Mouse (Mus musculus): Measurements from ENCODE around the gene Wdr26. TPM values are rescaled to one million over a fixed set of nuclear protein-coding genes. Genes with fewer than 3 reads are reported as not detected.
A peak's percentile ranks its signal among the peaks of the same experiment; 100 is the strongest.

The Wdr26 gene
- 46.5 and 47.0 TPM in 2 replicates for polyA plus RNA-seq (2016; fragmentation: Nextera tagmentation; extraction: Ambion mirVana)

DNA sequence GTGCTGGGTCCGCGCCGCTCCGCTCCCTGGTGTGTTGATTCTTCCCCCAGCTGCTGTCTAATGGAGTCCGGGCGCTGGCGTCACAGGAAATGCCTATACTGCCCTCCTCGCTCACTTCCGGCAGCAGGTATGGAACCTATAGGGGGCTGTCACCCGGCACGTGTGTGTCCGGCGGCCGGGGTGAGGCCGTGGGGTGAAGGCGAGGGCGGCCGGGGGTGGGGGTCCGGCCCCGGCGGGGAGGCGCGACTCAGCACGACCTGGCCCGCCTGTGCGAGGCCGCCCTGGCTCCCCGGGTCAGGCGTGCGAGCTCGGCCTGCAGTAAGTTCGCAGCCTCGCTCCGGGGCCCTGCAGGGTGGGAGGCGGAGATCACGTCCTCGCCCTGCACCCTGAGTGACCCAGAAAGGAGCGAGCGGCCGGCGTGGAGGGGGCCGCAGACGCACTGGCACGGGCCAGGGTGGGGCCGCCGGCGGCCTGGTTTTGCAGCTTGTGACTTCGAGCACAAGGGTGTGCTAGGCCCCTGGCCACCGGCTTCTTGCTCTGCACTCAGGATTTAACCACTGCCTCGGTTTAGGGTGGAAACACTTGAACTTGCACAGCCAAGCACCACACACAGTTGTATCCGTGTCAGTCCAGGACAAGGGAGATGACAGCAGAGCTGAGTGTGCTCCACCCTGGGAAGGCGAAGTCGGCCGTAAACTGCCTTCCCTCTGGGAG lies at the start of gene Wdr26:
Wdr26 (minus strand) TSS at position 82 of the 714 bp plus-strand sequence.
- H3K36me3 ChIP-seq, result no peaks in the 10 kb centered on the region

DNA sequence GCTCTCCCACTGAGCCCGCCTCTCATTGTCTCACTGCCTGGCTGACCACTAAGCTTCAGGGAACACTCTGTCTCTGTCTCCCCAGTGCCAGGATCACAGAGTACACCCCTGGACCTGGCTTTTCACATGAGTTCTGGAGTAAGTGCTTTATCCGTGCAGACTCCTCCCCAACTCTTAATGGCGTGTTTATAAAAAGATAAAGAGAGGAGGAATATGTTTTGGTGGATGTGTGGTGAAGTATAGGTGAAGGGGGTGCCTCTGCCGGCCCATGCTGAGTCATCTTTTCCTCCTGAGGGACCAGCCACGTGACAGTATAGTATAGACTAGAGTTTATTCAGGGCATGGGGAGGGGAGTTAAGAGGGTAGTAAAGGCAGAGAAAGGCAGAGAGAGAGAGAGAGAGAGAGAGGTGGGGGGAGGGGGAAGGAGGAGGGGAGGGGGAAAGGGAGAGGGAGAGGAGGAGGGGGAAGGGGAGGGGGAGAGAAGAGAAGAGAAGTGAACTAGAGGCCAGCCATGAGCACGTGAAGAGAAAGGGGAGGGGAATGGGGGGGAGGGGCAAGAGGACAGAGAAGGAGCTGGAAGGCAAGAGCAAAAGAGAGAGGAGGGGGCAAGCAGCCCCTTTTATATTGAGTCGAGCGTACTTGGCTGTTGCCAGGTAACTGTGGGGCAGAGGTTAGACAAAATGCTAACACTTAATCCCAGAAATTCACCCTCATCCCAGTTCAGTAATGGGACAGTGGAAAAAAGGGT lies 49.3 kb upstream of the Wdr26 start:
- no peak overlapping the region for H3K27ac ChIP-seq
- no peak overlapping the region for H3K4me2 ChIP-seq (replicated peaks)
- ATAC-seq (ENCODE audit: low FRiP score), result no peak
- no peaks in the 10 kb centered on the region for H3K36me3 ChIP-seq
- H3K27me3 ChIP-seq, result peaks cover 5% of the 10 kb centered on the region
- peaks cover 18% of the 10 kb centered on the region for H3K4me1 ChIP-seq
- H3K9ac ChIP-seq, result no peak overlapping the region
- no peaks in the 10 kb centered on the region for H3K9me3 ChIP-seq (replicated peaks)
- 47% methylated on average over 8 of the region's 8 CpGs for WGBS
- H3K4me3 ChIP-seq, result no peak overlapping the region

More for the DNA sequence above, at the start of gene Wdr26:
- Histone ChIP-seq H3K27ac (peak within 1 kb of the TSS; percentile 95), H3K4me1 (peaks cover 26% of the 10 kb centered on the region), H3K9me3 (replicated peaks) (no peaks in the 10 kb centered on the region), H3K4me2 (replicated peaks) (peak within 1 kb of the TSS; percentile 92), H3K27me3 (no peaks in the 10 kb centered on the region), H3K9ac (peak within 1 kb of the TSS; percentile 100), H3K4me3 (peak within 1 kb of the TSS; percentile 100)
- WGBS, result 2% methylated on average over 48 of the region's 54 CpGs
- peak; percentile 95 for ATAC-seq (ENCODE audit: low FRiP score)

DNA sequence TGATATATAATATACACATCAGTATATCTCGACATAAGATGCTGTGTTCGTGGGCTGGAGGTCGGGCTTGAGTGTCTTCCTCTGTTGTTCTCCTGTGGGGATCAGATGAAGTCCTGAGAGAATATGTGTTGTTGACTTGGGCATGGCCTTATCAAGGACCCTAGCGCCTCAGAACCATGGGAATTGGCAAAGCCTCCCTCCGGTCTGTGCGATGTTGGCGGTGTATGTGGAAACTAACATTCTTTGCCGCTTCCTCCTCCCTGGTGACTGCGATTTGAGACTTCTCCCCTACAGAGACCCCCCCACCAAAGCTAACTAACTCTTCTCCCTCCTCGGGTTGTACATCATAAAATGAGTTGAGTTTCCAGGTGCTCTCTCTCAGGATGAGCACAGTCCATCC lies 48.6 kb upstream of the Wdr26 start:
- Histone ChIP-seq H3K4me3 (no peak overlapping the region), H3K9ac (no peak overlapping the region), H3K4me2 (replicated peaks) (no peak overlapping the region), H3K27ac (no peak overlapping the region), H3K36me3 (no peaks in the 10 kb centered on the region), H3K4me1 (peaks cover 24% of the 10 kb centered on the region), H3K27me3 (peaks cover 8% of the 10 kb centered on the region), H3K9me3 (replicated peaks) (no peaks in the 10 kb centered on the region)
- WGBS, result 92% methylated on average over 10 of the region's 10 CpGs
- no peak for ATAC-seq (ENCODE audit: low FRiP score)

DNA sequence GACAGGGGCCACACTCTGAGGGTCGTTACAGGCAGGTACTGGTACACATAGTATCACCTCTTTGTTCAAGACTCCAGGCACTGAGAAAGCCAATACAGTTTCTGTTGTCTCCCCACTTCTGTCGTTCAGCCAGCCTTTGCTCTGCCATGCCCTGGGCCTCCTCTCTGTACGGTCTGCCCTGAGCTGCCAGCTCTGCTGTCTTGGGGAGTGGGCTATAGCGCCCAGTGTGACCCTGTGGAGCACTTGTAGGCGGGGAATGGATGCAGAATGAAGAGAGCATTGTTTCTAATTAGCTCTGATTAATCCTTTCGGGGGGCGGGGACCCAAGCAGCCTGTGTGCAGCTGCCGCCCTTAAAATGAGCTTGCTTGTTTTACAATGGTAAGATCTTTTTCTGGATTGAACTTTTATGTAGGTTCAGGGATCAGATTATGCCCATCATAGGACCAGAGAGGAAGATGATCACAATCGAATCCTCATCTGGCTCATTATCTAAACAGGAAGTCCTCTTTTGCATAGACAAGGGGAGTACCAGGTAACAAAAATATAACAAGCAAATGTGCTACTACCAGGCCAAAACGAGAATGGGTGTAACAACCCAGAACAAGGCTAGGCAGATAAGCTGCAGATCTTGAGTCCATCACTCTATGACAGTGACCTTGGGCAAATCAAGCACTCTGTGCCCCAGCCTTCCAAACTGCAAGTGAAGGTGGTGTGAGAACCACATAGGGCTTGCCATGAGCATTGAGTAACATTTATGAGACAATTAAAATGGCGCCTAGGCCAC lies 48.0 kb upstream of the Wdr26 start:
- ATAC-seq (ENCODE audit: low FRiP score), result no peak
- H3K4me3 ChIP-seq, result no peak overlapping the region
- H3K27ac ChIP-seq, result no peak overlapping the region
- H3K4me2 ChIP-seq (replicated peaks), result no peak overlapping the region
- H3K9ac ChIP-seq, result no peak overlapping the region
- WGBS, result 65% methylated on average over 11 of the region's 11 CpGs
- peaks cover 9% of the 10 kb centered on the region for H3K27me3 ChIP-seq
- H3K36me3 ChIP-seq, result no peaks in the 10 kb centered on the region
- H3K4me1 ChIP-seq, result peaks cover 24% of the 10 kb centered on the region
- no peaks in the 10 kb centered on the region for H3K9me3 ChIP-seq (replicated peaks)

- no peak overlapping the region for H3K9ac ChIP-seq
- H3K4me3 ChIP-seq, result no peak overlapping the region
- WGBS, result 75% methylated on average over 5 of the region's 5 CpGs
- no peaks in the 10 kb centered on the region for H3K9me3 ChIP-seq (replicated peaks)
- peaks cover 24% of the 10 kb centered on the region for H3K4me1 ChIP-seq
- H3K36me3 ChIP-seq, result no peaks in the 10 kb centered on the region
- H3K4me2 ChIP-seq (replicated peaks), result no peak overlapping the region
- H3K27ac ChIP-seq, result no peak overlapping the region
- H3K27me3 ChIP-seq, result peaks cover 9% of the 10 kb centered on the region
- ATAC-seq (ENCODE audit: low FRiP score), result no peak
Observed at GRCm38 (mm10) chr1:181259056-181259455, 47.3 kb upstream of the Wdr26 start.

DNA sequence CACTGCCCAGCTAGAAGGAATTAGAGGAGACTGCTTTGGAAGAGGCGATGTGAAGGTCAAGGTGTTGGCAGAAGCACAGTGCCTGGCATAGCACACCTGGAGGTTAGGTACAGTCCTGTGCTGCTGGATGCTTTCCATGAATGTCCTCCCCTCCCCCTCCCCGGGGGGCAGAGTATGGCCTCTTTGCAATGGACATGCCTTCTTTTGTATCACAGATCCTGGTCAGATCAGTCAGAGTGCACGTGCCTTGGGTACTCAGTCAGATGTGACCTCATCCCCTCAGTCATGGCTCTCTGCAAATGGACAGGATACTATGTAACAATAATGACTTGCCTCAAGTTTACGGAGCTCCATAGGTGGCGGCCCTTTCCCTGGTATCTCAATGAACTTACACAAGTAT lies 46.8 kb upstream of the Wdr26 start:
- peaks cover 9% of the 10 kb centered on the region for H3K27me3 ChIP-seq
- H3K4me2 ChIP-seq (replicated peaks), result no peak overlapping the region
- no peak overlapping the region for H3K9ac ChIP-seq
- no peak for ATAC-seq (ENCODE audit: low FRiP score)
- no peaks in the 10 kb centered on the region for H3K9me3 ChIP-seq (replicated peaks)
- no peak overlapping the region for H3K27ac ChIP-seq
- H3K4me1 ChIP-seq, result peaks cover 24% of the 10 kb centered on the region
- 92% methylated on average over 5 of the region's 5 CpGs for whole genome bisulfite sequencing
- H3K36me3 ChIP-seq, result no peaks in the 10 kb centered on the region
- H3K4me3 ChIP-seq, result no peak overlapping the region

GRCm38 (mm10) chr1:181257585-181258555 lies 46.1 kb upstream of the Wdr26 start:
- no peaks in the 10 kb centered on the region for H3K9me3 ChIP-seq (replicated peaks)
- H3K27me3 ChIP-seq, result peaks cover 9% of the 10 kb centered on the region
- no peaks in the 10 kb centered on the region for H3K36me3 ChIP-seq
- peaks cover 24% of the 10 kb centered on the region for H3K4me1 ChIP-seq
- H3K4me2 ChIP-seq (replicated peaks), result no peak overlapping the region
- ATAC-seq (ENCODE audit: low FRiP score), result no peak
- H3K27ac ChIP-seq, result no peak overlapping the region
- 74% methylated on average over 20 of the region's 20 CpGs for WGBS
- no peak overlapping the region for H3K9ac ChIP-seq
- H3K4me3 ChIP-seq, result no peak overlapping the region

DNA sequence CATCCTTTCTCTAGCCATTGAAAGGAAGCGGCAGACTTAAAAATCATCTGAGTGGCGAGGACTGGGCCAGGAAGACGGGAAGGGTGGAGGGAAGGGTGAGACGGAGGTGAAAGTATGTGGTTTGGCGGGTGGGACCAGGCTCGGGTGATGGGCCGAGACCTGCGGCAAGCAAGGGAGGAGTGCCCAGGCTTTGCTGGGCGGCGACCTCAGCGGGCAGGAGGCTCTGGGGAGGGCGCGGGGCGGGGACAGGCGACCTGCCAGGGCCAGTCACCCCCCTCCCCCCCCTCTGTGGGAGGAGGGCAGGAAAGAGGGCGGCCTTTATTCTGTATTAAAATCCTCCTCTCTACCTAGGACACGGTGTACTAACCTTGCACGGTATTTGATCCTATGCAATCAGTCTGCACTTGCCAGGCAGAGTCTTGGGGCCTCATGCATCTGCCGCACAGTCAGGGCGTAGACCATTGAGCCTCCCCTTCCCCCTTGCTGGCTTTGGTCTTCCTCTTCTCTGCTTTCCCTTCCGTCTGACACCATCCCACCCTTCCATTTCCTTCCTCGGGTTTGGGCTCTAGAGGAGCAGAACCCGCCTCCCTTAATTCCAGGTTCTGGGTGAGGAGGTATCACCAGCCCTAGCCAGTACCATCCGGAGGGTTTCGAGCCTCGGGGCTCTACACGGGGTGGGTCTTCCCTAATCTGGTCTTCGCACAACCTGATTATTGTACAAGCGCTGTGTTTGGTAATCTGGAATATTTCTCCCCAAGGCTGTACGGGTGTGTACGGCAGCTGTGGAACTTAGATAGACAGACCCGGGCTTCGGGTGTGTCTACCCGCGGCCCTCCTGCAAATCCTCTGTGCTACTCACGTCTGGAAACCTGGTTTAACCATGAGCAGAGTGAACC lies 45.1 kb upstream of the Wdr26 start:
- peaks cover 24% of the 10 kb centered on the region for H3K4me1 ChIP-seq
- peak; percentile 71 for ATAC-seq (ENCODE audit: low FRiP score)
- H3K27me3 ChIP-seq, result peaks cover 9% of the 10 kb centered on the region
- no peaks in the 10 kb centered on the region for H3K9me3 ChIP-seq (replicated peaks)
- peak overlapping the region; percentile 36 for H3K4me3 ChIP-seq
- WGBS, result 22% methylated on average over 33 of the region's 36 CpGs
- peak overlapping the region; percentile 48; the same call in 1 of the 2 replicates for H3K9ac ChIP-seq
- no peaks in the 10 kb centered on the region for H3K36me3 ChIP-seq
- H3K27ac ChIP-seq, result peak overlapping the region; percentile 14
- peak overlapping the region; percentile 66 for H3K4me2 ChIP-seq (replicated peaks)

- 4% methylated on average over 20 of the region's 20 CpGs for WGBS
- peak overlapping the region; percentile 66 for H3K4me2 ChIP-seq (replicated peaks)
- peak overlapping the region; percentile 36 for H3K4me3 ChIP-seq
- H3K27ac ChIP-seq, result peak overlapping the region; percentile 14; the same call in 1 of the 2 replicates
- ATAC-seq (ENCODE audit: low FRiP score), result peak; percentile 74
- peaks cover 24% of the 10 kb centered on the region for H3K4me1 ChIP-seq
- H3K36me3 ChIP-seq, result no peaks in the 10 kb centered on the region
- H3K27me3 ChIP-seq, result peaks cover 9% of the 10 kb centered on the region
- peak overlapping the region; percentile 48 for H3K9ac ChIP-seq
- H3K9me3 ChIP-seq (replicated peaks), result no peaks in the 10 kb centered on the region
Observed at GRCm38 (mm10) chr1:181255891-181256688, 44.3 kb upstream of the Wdr26 start.

- Histone ChIP-seq H3K4me2 (replicated peaks) (peak overlapping the region; percentile 66; the same call in 1 of the 2 replicates), H3K4me1 (peaks cover 22% of the 10 kb centered on the region), H3K36me3 (no peaks in the 10 kb centered on the region), H3K9ac (no peak overlapping the region), H3K9me3 (replicated peaks) (no peaks in the 10 kb centered on the region), H3K27ac (no peak overlapping the region), H3K27me3 (peaks cover 9% of the 10 kb centered on the region), H3K4me3 (no peak overlapping the region)
- WGBS, result 75% methylated on average over 9 of the region's 9 CpGs
- no peak for ATAC-seq (ENCODE audit: low FRiP score)
Observed at GRCm38 (mm10) chr1:181255450-181255849, 43.6 kb upstream of the Wdr26 start.

Data from hindbrain, embryonic 12.5 days (tissue).